Mouse (Mus musculus): Measurements from ENCODE around the gene Ankrd66.
A peak's percentile ranks its signal among the peaks of the same experiment; 100 is the strongest.
"Not testable (repeated sequence)": the region's sequence is repeated elsewhere in the genome, so short reads cannot be mapped to it uniquely, and the experiment has no call there.

The Ankrd66 gene

DNA sequence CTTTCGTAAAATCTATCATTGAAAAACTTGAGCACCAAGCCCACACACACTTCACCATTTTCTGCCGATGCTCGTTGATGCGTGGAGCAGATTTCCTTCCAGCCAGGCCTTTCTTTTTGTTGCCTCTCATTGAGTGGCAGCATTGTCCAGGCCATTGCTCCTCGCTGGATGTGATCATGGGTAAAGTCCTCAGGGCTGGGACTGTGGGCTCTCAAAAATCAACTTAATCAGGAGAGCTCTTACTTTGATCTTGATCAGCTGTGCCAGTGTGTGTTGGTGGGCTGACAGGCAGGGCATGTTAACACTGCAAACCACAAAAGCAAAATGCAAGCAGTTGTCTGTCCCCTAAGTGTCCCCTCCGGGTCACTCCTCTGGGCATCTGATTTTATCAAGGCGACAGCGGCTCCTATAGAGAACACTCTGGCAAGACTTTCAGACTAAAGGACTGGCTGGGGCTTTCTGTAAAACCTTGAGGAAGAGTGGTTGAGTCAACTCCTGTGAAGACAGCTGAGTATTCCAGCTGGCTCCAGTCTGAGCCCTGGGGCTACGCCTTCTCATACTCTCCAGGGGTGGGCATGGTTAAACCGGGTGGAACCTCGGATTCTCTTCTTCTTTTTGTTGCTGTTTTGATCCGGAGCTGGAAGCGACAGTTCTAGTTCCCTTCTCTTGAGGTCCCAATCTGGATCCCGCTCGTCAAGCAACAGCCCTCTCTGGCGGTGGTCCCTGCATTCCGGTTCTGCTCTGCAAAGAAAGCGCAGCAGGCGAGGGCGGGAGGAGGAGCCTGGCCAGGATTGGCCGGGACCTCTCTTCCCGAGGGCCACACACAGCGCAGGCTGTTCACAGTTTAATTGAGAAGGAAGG, 8.8 kb downstream of the Ankrd66 start:
- DNase-seq: peak; percentile 22

DNA sequence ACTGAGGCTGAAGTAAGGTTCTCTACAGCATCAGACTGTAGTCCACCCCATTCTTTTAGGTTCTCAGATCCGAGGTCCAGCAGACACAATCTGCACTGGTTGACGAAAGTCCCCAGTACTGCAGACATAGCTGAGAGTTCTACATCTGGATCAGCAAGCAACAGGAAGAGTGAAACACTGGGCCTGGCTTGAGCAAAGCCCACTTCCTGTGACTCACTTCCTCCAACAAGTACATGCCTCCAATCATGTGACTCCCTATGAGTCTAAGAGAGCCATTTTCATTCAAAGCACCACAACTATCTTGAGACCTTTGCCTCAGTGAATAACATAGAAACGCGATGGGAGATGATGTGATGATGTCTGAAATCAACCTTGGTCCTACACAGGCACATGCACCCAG, 12.2 kb downstream of the Ankrd66 start:
- no peak for DNase-seq

DNA sequence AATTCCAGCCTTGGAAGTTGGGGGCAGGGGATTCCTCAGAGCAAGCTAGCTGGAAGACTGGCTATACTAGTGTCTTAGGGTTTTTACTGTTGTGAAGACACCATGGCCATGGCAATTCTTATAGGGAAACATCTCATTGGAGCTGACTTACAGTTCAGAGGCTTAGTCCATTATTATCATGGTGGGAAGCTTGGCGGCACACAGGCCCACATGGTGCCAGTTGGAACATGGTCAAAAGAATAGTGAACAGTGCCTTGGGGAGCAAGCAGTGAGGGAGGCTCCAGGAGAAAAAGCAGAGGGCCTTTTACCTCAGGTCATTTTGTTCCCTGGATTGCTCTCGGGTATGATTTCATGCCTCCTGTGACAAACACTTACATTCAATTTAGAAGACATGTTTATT, 12.9 kb downstream of the Ankrd66 start:
- DNase-seq: no peak

DNA sequence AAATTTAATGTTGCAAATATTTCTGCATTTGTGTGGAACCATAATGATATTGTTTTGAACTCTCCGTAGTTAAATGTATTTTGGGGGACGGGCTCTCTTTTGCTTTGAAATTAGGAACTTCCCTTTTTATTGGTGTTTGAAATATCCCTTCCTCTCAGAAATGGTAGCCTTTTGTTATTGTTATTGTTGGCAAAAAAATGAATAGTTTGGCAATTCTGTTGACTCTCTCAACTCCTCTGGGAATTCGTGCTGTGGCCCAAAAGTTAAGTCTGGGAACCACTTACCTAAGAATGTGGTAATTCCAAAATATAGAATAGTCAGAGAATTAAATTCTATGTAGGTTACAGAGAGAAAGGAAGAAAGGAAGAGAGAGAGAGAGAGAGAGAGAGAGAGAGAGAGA, 23.3 kb downstream of the Ankrd66 start:
- DNase-seq: no peak

DNA sequence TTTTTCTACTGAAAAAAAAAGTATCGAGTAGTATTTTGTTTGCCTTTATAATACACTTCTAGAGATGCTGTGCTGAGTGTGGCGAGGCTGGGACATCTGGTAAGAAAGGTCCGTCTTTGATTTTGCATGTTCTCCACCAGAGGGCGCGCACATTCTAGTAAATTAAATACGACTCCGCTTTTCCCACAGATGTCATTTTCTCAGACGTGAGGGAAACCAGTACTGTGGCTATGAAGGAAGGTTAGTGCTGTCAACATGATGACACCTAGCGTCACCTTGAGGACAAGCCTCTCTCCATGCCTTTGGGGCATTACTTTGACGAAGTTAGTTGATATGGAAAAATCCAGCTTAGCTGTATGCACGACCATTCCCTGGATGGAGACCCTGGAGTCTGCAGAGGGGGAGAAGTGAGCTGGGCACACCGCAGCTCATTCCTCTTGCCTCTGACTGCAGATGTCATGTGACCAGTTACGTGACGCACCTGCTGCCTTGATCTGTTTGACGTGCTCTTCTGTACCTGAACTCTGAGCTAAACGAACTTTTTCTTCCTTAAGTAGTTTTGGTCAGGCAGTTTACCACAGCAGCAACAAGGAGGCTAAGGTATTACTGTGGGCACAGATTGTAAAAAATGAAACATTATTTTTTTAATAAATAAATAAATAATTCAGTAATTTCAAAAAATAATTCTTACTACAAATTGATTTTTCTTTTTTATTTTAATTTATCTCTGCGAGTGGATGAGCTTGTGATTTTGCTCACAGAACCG, 24.6 kb downstream of the Ankrd66 start:
- DNase-seq: peak; percentile 82

DNA sequence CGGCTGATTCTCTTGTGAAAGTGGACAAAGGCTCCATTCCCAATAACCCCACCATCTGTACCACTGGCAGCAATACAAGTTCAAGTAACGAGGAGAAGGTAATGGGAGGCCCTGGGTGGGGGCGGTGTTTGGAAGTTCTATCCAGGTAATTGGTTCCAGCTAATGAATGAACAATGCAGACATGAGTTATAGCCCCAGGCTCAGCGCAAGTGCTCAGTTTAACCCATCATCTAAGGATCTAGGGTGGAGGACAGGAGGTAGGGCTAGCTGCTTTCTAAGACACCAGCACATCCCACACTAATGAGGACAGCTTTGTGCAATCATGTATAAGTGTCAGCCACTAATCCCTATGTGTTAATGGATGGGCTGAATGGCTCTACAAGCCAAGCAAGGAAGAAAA, 32.7 kb downstream of the Ankrd66 start:
- DNase-seq: no peak

DNA sequence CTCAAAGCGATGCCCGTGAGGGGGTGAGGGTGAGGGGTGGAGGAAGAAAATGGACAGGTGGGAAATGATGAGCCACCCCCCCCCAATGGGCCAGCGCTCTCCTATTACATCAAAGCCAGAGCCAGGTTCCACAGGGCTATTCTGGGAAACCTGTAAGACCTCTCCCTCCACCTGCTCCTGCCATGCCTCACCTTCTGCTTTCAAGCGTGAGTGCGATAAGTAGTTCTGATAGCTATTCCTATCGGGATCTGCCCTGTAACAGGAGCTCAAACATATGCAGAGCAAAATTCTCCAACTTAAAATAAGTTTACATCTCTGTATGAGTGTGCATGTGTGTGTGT, 38.9 kb downstream of the Ankrd66 start:
- DNase-seq: no peak

DNA sequence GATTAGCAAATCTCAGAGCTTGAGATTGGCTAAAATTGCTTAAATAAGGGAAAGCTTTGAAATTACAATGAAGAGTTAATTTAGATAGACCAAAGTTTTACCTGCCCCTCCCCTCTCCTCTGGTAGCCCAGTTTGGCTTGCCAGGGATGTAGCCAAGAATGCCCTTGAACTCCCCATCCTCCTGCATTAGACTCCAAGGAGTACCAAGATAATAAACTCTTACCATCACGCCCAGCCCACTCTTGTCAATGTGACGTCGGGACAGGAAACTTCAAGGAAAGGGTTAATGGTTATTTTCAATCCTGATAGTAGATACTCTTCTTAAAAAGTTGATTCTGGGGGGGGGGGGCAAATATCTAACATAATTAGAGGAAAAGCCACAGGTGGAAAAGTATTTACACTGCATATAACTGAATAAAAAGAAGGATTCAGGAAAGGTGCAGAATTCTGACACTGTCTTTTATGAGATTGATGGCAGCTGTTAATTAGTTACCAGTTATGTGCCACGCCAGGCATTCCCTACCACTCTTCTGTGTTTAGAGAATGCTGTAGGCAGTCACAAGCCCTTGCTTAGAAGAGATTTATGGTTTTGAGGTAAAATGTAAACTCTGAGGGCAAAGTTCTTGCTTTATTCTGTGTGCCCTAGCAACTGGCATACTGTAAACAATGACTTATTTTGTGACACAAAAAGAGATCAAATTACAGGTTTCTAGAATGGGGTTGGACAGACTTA, 39.4 kb downstream of the Ankrd66 start:
- no peak for DNase-seq

DNA sequence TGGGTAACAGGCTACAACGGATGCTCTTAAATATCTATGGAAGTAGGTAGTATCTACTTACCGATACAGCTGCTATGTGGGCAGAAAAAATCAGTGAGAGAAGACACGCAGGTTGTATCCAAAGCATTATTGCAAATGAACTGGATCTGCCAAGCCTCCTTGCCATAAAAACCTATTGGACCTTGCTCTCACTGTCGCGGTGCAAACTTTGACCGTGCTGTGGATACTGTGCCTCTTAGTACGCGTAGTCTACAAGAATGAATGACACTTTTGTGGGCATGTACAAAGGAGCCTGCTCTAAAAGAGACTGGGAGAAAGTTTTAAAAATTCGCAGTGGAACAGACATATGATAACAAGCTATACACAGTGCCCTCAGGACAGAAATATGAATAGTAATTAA, 40.8 kb downstream of the Ankrd66 start, which contains the start of gene Mep1a:
Mep1a (minus strand) TSS at position 221 of the 400 bp plus-strand sequence.
- DNase-seq: no peak

DNA sequence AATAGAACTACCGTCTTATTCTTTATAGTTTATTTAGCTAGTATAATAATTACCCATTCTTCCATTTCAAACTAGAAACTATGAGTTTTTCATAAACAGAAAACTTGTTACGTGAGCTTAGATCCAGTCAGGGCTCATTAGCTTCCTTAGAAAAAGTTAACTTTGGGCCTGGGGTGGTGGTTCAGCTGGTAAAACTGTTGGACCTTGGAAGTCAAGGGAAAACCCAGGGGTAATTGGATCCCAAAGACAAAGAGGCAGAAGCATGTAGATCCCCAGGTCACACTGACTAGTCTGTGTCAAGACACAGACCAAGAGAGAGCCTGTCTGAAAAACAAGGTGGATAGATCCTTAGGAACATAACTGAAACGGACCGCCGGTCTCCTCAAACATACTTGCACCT, 41.8 kb downstream of the Ankrd66 start:
- no peak for DNase-seq

DNA sequence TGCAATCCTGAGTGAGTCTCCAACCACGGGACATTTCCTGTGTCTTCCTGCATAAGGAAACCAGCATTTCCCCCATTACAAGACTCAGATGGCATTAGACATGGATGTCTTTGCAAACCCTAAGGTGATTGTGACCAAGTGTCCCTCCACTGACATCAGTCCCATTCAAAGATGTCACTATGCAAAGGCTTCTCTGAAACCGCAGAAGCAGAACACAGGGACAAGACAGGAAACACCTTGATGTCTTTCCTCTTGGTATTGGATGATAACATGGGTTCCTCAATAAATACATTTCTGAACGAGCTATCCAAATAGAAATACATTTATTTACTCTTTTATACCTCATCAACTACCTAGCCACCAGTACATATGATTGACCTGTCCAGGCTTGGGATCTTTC, 42.2 kb downstream of the Ankrd66 start:
- DNase-seq: no peak

DNA sequence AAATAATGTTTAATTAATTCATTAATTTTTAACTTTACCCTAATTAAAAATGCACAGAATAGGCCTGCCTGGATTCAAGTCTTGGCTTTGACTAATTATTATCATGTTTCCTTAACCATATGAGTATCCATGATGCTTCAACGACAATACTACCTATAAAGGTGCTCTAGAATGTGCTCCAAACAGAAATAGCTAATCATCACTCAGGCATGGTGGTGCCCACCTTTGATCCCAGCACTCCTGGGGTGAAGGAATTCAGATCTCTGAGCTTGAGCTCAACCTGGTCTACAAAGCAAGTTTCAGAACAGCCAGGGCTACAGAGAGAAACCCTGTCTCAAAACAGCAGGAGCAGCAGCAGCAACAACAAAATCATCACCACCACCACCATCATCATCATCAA, 42.9 kb downstream of the Ankrd66 start:
- no peak for DNase-seq

DNA sequence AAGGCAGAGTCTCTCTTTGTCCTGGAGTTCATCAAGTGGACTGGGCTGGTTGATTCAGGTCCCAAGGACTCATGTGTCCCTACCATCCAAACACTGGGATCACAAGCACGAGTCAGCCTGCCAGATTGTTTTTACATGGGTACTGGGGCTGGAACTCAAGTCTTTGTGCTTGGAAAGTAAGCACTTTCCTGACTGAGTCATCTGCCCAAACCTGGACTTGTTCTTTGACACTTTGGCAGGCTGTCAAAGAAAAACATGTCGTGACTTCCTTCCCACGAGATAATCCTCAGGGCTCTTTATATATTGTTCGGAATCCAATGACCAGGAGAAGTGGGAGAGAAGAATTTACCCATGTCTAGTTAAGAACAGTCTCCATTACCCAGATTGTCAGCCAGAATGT, 45.9 kb downstream of the Ankrd66 start:
- no peak for DNase-seq

DNA sequence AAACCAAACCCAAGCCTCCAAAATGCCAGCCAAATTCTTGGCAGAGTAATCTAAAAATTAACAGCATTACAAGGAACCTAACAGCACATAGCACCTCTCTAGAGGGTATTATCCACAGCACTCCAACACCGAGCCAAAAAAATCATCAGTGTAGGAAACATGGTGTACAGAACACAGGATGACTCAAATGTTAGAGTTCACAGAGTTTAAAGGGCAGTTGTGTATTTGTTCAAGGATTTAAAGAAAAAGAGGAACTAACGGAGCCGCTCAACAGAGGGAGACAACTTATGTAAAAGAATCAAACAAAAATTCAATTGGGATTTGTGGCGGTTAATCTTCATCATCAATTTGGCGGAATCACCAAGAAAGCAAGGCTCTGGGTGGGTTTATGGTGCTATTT, 47.9 kb downstream of the Ankrd66 start:
- no peak for DNase-seq

DNA sequence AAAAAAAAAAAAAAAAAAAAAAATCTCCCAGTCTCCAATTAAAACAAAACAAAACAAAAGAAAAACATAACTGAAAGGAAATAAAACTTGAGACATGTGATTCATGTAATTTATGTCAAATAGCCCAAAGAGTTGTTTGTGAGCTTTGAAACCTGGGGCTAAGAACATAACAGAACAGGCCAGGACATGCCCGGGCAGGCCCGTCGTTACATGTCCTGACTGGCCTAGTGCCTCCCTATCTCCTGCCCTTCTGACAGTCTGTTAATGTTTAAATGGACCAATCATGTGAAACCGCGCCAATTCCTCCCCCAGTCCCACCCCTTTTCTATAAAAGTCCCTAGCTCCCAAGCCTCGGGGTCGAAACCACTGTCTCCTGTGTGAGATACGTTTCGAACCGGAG, 53.1 kb downstream of the Ankrd66 start:
- DNase-seq: not testable (repeated sequence)

DNA sequence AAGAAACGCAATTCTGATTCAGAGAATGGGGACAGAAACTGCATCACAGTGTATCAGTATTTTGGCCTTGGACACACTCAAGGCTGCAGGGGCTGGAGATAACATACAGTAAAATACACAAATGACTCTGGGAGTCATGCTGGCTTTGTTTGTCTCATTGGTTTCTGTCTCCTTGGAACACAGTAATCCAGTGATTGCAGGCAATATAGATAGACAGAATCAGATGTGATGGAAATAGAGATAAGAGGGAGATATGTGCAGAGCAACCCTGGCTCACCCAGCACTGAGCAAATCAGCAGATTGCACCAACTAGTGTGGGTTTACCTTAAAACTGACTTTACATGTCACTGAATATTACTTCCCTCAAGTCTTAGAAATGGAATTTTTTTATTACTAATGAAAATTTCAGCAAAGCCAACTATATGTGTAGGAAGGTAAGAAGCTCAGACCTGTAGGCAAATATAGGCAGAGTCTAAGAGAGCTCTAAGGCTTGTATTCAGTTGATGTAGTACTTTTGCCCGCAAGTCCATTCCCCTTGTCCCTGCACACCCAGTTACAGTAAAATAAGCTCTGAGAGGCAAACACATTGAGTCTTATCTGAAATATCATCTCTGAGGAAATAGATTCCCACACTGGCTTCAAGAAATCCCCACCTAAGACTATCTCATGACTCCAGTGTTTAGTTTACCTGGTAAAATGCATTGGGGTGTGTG, 54.8 kb downstream of the Ankrd66 start:
- no peak for DNase-seq

DNA sequence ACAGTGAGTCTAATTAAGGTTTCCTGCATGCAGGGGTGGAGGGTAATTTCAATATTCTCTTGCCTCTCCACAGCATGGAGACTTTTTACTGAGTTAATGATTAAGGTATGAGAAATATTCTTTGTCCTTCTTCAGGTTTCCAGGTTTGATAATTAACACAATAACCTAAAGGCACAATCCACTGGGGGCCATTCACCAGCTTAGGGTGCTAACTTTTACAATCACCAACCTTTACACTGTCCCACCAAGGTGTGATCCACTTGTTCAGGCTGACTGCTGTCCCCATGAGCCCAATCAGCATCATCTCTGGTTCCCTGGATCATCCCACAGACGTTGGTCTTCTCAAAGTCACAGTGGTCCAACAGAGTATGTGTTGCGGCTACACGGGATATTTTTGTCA, 57.5 kb downstream of the Ankrd66 start:
- no peak for DNase-seq

Data from right cerebral cortex, postnatal 14 days (tissue).